Mouse (Mus musculus): ENCODE measurements around the gene Ino80d. TPM values are rescaled to one million over a fixed set of nuclear protein-coding genes. Genes with fewer than 3 reads are reported as not detected.
A peak's percentile ranks its signal among the peaks of the same experiment; 100 is the strongest.

The Ino80d gene
- total and polyA plus RNA-seq, 3 experiments, result 6.5 to 18.4 (median 16.6) TPM

DNA sequence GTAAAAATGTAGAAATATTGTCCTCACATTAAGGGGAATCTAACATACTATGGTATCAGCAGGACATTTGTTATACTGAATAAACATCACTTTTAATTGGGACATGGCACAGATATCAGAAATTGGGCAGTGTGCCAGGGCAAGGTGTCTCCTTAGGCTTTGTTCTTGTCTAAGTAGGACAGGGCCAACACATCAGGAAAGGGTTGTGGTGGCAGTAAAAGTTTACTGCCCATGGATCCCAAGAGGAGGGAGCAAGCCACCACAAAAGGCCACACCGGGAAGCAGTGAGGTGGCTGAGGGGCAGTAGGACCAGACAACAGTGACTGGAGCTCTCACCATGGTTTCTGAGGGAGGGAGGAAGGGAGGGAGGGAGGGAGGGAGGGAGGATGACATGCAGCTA lies 121.1 kb downstream of the Ino80d start:
- Histone ChIP-seq H3K4me1 (ENCODE audit: control insufficient read depth, insufficient read depth, low read length) (no peaks in the 10 kb centered on the region), H3K27me3 (ENCODE audit: control insufficient read depth, insufficient read depth, low read length) (no peaks in the 10 kb centered on the region), H3K4me3 (no peak overlapping the region), H3K36me3 (ENCODE audit: control insufficient read depth, insufficient read depth, low read length) (no peaks in the 10 kb centered on the region), H3K27ac (no peak overlapping the region), H3K9ac (ENCODE audit: low read depth, low read length) (no peak overlapping the region), H3K79me2 (replicated peaks; ENCODE audit: control insufficient read depth, insufficient read depth, low read length) (no peaks in the 10 kb centered on the region)
- 42% methylated on average over 1 of the region's 1 CpGs for WGBS
- TF ChIP-seq POLR2A (IDR thresholded peaks at IDR 0.05; ENCODE audit: insufficient read depth, low read depth, low read length), result no peak
- TF ChIP-seq EP300 (IDR thresholded peaks at IDR 0.05; ENCODE audit: insufficient read depth, low read depth, low read length), result no peak
- TF ChIP-seq CTCF (IDR thresholded peaks at IDR 0.05), result no peak
- DNase-seq, result no peak
- intact Hi-C loops (cut with DNase I), result no loop called here

DNA sequence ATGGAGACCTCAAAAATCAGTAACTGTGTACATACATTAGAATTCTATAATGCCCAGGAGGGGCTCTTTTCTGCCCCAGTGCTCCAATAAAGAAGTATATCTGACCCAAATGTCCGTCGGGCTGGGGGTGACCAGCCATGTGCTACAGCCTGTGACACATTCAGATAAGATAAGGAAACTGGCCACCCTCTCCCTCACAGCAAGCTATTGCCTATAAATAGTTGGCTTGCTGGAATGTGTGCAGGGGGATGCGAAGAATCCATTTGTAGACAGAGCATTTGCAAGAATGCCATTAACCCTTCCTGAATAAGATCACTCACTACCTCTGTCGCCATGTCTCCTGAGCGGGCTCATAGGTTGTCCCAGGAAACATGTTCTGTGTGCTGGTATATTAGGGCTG lies 121.8 kb downstream of the Ino80d start:
- H3K36me3 ChIP-seq (ENCODE audit: control insufficient read depth, insufficient read depth, low read length), result no peaks in the 10 kb centered on the region
- no peak overlapping the region for H3K27ac ChIP-seq
- no peaks in the 10 kb centered on the region for H3K4me1 ChIP-seq (ENCODE audit: control insufficient read depth, insufficient read depth, low read length)
- H3K27me3 ChIP-seq (ENCODE audit: control insufficient read depth, insufficient read depth, low read length), result no peaks in the 10 kb centered on the region
- no peak overlapping the region for H3K4me3 ChIP-seq
- WGBS, result 21% methylated on average over 5 of the region's 5 CpGs
- intact Hi-C loops (cut with DNase I), result no loop called here
- H3K9ac ChIP-seq (ENCODE audit: low read depth, low read length), result no peak overlapping the region
- no peak for TF ChIP-seq POLR2A (IDR thresholded peaks at IDR 0.05; ENCODE audit: insufficient read depth, low read depth, low read length)
- no peak for TF ChIP-seq EP300 (IDR thresholded peaks at IDR 0.05; ENCODE audit: insufficient read depth, low read depth, low read length)
- no peak for TF ChIP-seq CTCF (IDR thresholded peaks at IDR 0.05)
- no peaks in the 10 kb centered on the region for H3K79me2 ChIP-seq (replicated peaks; ENCODE audit: control insufficient read depth, insufficient read depth, low read length)
- no peak for DNase-seq

DNA sequence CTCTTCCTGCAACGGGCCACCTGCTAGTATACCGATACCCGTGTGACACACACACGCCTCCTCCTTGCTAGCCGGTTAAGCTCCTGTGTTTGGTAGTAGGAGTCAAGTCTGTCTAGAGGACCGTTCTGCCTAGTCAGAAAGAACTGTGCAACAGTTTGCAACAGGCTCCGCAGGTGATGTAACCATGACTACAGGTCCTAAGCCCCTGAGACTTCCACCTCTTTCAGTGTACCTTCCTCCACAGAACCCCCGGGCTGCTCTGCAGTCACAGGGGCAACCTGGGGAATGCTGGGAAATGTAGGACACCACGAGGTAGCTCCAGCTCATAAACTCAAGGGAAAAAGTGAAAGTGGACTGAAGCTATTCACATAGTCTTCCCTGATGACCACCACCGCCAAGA lies 123.4 kb downstream of the Ino80d start:
- 0 out of 2 replicates have a peak, but pooled peaks cover 1% of the 10 kb centered on the region for H3K4me1 ChIP-seq (ENCODE audit: control insufficient read depth, insufficient read depth, low read length)
- intact Hi-C loops (cut with DNase I), result no loop called here
- no peak for TF ChIP-seq CTCF (IDR thresholded peaks at IDR 0.05)
- no peak for DNase-seq
- no peak overlapping the region for H3K4me3 ChIP-seq
- WGBS, result 85% methylated on average over 10 of the region's 10 CpGs
- H3K36me3 ChIP-seq (ENCODE audit: control insufficient read depth, insufficient read depth, low read length), result no peaks in the 10 kb centered on the region
- no peaks in the 10 kb centered on the region for H3K27me3 ChIP-seq (ENCODE audit: control insufficient read depth, insufficient read depth, low read length)
- no peak overlapping the region for H3K27ac ChIP-seq
- H3K9ac ChIP-seq (ENCODE audit: low read depth, low read length), result no peak overlapping the region
- no peaks in the 10 kb centered on the region for H3K79me2 ChIP-seq (replicated peaks; ENCODE audit: control insufficient read depth, insufficient read depth, low read length)

DNA sequence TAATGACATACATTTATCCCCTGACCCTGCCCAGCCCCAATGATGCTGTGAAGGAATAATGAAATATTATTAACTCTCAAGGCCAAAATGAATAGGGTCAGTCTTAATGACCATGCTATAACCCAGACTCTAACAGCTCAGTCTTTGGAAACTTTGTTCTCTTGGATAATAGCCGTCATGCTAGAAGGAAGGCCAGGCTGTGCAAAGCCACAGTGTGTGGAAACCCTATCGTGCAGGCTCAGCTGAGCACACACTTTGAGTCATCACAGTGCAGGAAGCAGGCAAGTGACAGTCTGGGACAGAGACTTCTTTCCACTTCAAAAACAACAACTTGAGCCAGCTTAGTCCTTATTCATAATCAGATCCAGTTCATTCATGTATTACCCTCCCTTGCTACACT lies 126.9 kb downstream of the Ino80d start:
- Histone ChIP-seq H3K36me3 (ENCODE audit: control insufficient read depth, insufficient read depth, low read length) (no peaks in the 10 kb centered on the region), H3K79me2 (replicated peaks; ENCODE audit: control insufficient read depth, insufficient read depth, low read length) (no peaks in the 10 kb centered on the region), H3K27ac (no peak overlapping the region), H3K27me3 (ENCODE audit: control insufficient read depth, insufficient read depth, low read length) (no peaks in the 10 kb centered on the region), H3K4me3 (no peak overlapping the region), H3K4me1 (ENCODE audit: control insufficient read depth, insufficient read depth, low read length) (0 out of 2 replicates have a peak, but pooled peaks cover 1% of the 10 kb centered on the region), H3K9ac (ENCODE audit: low read depth, low read length) (no peak overlapping the region)
- no peak for DNase-seq
- WGBS, result 53% methylated on average over 2 of the region's 2 CpGs
- intact Hi-C loops (cut with DNase I), result loop anchor here (5.0 kb wide), 1 partner anchor 1850 kb away; no protein-coding TSS in a partner anchor
- TF ChIP-seq POLR2A (IDR thresholded peaks at IDR 0.05; ENCODE audit: insufficient read depth, low read depth, low read length) (no peak), CTCF (IDR thresholded peaks at IDR 0.05) (no peak), EP300 (IDR thresholded peaks at IDR 0.05; ENCODE audit: insufficient read depth, low read depth, low read length) (no peak)

DNA sequence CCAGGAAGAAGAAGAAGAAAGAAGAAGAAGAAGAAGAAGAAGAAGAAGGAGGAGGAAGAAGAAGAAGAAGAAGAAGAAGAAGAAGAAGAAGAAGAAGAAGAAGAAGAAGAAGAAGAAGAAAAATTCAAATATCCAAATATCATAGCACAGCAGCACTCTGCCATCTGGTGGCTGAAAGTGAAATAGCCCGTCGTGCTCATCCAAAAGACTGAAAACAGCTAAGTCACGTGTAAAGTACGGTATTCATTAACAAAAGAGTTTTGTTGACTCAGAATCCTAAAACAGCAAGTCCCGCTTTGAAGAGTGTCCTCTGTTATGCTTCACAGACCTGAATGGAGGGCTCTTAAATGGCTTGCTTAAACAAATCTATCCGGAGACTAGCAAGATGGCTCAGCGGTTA lies 128.2 kb downstream of the Ino80d start:
- peak; percentile 20 to 61 for DNase-seq
- Histone ChIP-seq H3K4me3 (no peak overlapping the region), H3K9ac (ENCODE audit: low read depth, low read length) (no peak overlapping the region), H3K79me2 (replicated peaks; ENCODE audit: control insufficient read depth, insufficient read depth, low read length) (no peaks in the 10 kb centered on the region), H3K36me3 (ENCODE audit: control insufficient read depth, insufficient read depth, low read length) (no peaks in the 10 kb centered on the region), H3K27me3 (ENCODE audit: control insufficient read depth, insufficient read depth, low read length) (no peaks in the 10 kb centered on the region), H3K4me1 (ENCODE audit: control insufficient read depth, insufficient read depth, low read length) (0 out of 2 replicates have a peak, but pooled peaks cover 1% of the 10 kb centered on the region), H3K27ac (no peak overlapping the region)
- WGBS, result 23% methylated on average over 7 of the region's 7 CpGs
- TF ChIP-seq EP300 (IDR thresholded peaks at IDR 0.05; ENCODE audit: insufficient read depth, low read depth, low read length), result no peak
- TF ChIP-seq POLR2A (IDR thresholded peaks at IDR 0.05; ENCODE audit: insufficient read depth, low read depth, low read length), result no peak
- TF ChIP-seq CTCF (IDR thresholded peaks at IDR 0.05), result peak; percentile 87
- intact Hi-C loops (cut with DNase I), result loop anchor here (5.0 kb wide), 1 partner anchor 1849 kb away; no protein-coding TSS in a partner anchor

DNA sequence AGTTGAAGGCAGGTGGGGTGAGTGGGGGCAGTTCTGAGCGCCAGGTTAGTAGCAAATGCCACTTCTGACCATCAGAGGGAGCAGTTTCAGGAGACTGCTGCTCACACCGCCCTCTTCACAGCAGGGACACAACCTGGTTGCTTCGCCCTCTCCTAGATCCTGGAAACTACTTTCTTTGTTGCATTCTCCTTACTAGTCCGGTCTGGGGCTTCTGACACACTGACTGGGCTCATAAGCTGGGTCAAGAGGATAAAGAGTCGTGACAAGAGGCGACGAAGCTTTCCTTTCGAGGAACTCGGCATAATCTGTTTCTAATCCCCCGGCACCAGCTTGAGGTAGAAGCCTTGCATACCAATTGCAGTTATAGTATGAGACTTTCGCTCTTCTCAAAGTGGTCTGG lies 129.9 kb downstream of the Ino80d start:
- H3K9ac ChIP-seq (ENCODE audit: low read depth, low read length), result 0 out of 2 replicates have a peak overlapping the region, but pooled peaks have one; percentile 15
- no peaks in the 10 kb centered on the region for H3K36me3 ChIP-seq (ENCODE audit: control insufficient read depth, insufficient read depth, low read length)
- H3K4me3 ChIP-seq, result peak overlapping the region; percentile 49
- H3K27ac ChIP-seq, result no peak overlapping the region
- 22% methylated on average over 11 of the region's 11 CpGs for WGBS
- no peaks in the 10 kb centered on the region for H3K79me2 ChIP-seq (replicated peaks; ENCODE audit: control insufficient read depth, insufficient read depth, low read length)
- TF ChIP-seq POLR2A (IDR thresholded peaks at IDR 0.05; ENCODE audit: insufficient read depth, low read depth, low read length), result no peak
- TF ChIP-seq CTCF (IDR thresholded peaks at IDR 0.05), result peak; percentile 94
- TF ChIP-seq EP300 (IDR thresholded peaks at IDR 0.05; ENCODE audit: insufficient read depth, low read depth, low read length), result no peak
- intact Hi-C loops (cut with DNase I), result no loop called here
- 0 out of 2 replicates have a peak, but pooled peaks cover 1% of the 10 kb centered on the region for H3K4me1 ChIP-seq (ENCODE audit: control insufficient read depth, insufficient read depth, low read length)
- peak; percentile 34 to 58 for DNase-seq
- no peaks in the 10 kb centered on the region for H3K27me3 ChIP-seq (ENCODE audit: control insufficient read depth, insufficient read depth, low read length)

Measured in heart, adult 2 months (tissue).